Mouse (Mus musculus): Measurements from ENCODE around the gene Gja5. TPM values are rescaled to one million over a fixed set of nuclear protein-coding genes. Genes with fewer than 3 reads are reported as not detected.
A peak's percentile ranks its signal among the peaks of the same experiment; 100 is the strongest.

The Gja5 gene
- 3.7 and 4.8 TPM in 2 replicates for polyA plus RNA-seq (2015; fragmentation: Nextera tagmentation; extraction: Ambion mirVana)

DNA sequence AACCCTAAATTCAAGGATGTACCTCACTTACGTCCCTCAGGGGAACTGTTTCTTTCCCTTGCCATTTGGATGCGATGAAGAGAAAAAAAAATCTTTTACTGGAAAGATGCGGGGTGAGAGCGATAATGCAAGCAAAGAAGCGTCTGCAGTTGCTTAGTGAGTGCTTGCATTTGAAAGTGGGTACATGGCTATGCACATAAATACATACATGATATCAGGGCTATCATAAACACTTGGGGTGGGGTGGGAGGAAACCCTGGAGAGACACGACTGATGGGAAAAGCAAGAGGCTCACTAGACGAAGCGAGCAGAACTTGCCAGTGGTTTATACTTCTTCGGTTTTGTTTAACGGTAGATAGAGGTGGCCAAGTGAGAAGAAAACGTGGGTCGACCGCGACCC, at the start of gene Gja5:
Gja5 (plus strand) TSS at position 301 of the 400 bp plus-strand sequence.
- Histone ChIP-seq H3K36me3 (no peaks in the 10 kb centered on the region), H3K4me2 (peak within 1 kb of the TSS; percentile 82), H3K27ac (peak within 1 kb of the TSS; percentile 64), H3K9me3 (no peaks in the 10 kb centered on the region), H3K9ac (peak within 1 kb of the TSS; percentile 96), H3K4me3 (peak within 1 kb of the TSS; percentile 100), H3K27me3 (peaks cover 14% of the 10 kb centered on the region), H3K4me1 (replicated peaks) (peaks cover 17% of the 10 kb centered on the region)
- 14% methylated on average over 14 of the region's 14 CpGs for WGBS
- no peak; the same call in 1 of the 2 replicates for ATAC-seq (ENCODE audit: low FRiP score)

DNA sequence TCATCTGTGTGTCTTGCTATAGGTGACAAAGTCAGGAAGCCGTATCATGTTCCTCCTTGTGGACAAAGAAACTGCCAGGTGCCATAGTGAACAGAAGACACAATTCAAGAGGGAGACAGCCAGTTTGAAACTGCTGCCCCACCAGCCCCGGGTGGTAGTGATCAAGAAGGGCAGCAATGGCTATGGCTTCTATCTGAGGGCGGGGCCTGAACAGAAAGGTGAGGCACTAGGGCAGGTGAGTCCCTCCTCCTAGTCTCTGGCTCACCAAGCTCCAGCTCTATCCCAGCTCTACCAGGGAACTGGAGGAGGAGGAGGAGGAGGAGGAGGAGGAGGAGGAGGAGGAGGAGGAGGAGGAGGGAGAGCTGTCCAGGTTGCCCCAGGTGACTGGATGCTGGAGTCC, 48.7 kb upstream of the Gja5 start:
- no peak overlapping the region for H3K4me2 ChIP-seq
- no peaks in the 10 kb centered on the region for H3K4me1 ChIP-seq (replicated peaks)
- no peak overlapping the region for H3K27ac ChIP-seq
- H3K36me3 ChIP-seq = peaks cover 5% of the 10 kb centered on the region; the same call in 1 of the 2 replicates
- H3K9me3 ChIP-seq = no peaks in the 10 kb centered on the region
- no peaks in the 10 kb centered on the region for H3K27me3 ChIP-seq
- no peak overlapping the region for H3K9ac ChIP-seq
- H3K4me3 ChIP-seq = no peak overlapping the region
- ATAC-seq (ENCODE audit: low FRiP score) = no peak
- WGBS = 88% methylated on average over 3 of the region's 3 CpGs

DNA sequence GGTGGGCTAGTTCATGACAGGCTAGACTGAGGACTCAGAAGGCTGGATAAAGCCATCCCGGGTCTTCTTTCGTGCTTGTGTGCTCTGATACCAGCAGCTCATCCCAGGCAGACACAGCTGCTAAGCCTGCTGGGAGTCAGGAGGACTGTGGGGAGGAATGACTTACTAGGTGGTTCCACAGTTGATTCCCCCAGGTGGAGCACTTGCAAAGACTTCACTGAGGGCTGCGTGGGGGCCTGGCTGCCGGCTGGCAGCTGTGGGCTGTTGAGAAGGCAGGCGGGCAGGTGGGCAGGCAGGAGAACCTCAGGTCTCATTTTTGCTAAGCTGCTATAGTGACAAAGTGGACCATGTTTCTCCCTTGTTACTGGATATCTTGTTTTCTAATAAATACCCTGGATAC, 44.0 kb upstream of the Gja5 start:
- no peaks in the 10 kb centered on the region for H3K9me3 ChIP-seq
- H3K4me3 ChIP-seq = no peak overlapping the region
- H3K27me3 ChIP-seq = no peaks in the 10 kb centered on the region
- no peak overlapping the region for H3K4me2 ChIP-seq
- no peak overlapping the region for H3K9ac ChIP-seq
- H3K36me3 ChIP-seq = peaks cover 5% of the 10 kb centered on the region; the same call in 1 of the 2 replicates
- H3K4me1 ChIP-seq (replicated peaks) = no peaks in the 10 kb centered on the region
- H3K27ac ChIP-seq = no peak overlapping the region
- no peak for ATAC-seq (ENCODE audit: low FRiP score)
- 93% methylated on average over 5 of the region's 5 CpGs for WGBS

DNA sequence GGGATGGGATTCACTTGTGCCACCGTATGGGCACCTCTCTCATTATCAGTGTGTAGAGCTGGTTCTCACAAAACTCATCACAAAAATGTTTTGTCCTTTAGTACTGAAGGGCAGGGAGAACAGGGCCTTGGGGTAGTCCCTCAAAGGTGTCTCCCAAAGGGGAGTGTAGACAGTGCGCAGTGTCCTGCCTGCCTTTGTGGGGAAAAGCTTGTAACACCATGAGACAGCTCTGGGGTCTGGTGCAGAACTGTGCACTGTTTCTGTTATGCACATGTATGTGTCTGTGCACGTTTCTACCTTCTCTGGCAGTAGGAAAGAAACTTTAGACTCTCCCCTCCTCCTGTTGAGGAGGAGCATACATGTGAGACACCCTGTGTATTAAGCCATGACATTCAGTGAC, 36.6 kb upstream of the Gja5 start:
- 91% methylated on average over 3 of the region's 3 CpGs for WGBS
- Histone ChIP-seq H3K9ac (no peak overlapping the region), H3K4me1 (replicated peaks) (no peaks in the 10 kb centered on the region), H3K27me3 (no peaks in the 10 kb centered on the region), H3K36me3 (peaks cover 57% of the 10 kb centered on the region), H3K4me3 (no peak overlapping the region), H3K27ac (no peak overlapping the region), H3K9me3 (no peaks in the 10 kb centered on the region), H3K4me2 (no peak overlapping the region)
- ATAC-seq (ENCODE audit: low FRiP score) = no peak

DNA sequence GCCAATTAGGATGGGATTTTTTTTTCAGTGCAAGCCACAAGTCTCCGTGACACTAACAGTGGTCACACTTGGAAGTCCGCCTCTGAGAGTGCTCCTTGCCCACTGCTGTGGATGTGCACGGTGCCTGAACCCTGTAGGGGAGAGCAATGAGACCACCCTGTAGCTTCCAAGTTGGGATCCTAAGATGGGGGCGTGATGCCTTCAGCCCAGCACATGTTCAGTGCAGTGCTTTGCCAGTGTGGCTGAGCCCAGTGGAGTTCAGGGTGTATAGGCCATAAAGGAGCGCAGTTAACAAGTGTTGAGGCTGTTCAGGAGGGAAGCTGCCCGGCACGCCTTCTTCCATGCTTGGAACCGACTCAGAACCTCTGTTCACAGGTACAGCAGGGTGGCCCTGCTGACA, 35.9 kb upstream of the Gja5 start:
- Histone ChIP-seq H3K27ac (no peak overlapping the region), H3K9me3 (no peaks in the 10 kb centered on the region), H3K4me2 (no peak overlapping the region), H3K9ac (no peak overlapping the region), H3K27me3 (no peaks in the 10 kb centered on the region), H3K36me3 (peaks cover 64% of the 10 kb centered on the region), H3K4me1 (replicated peaks) (no peaks in the 10 kb centered on the region), H3K4me3 (no peak overlapping the region)
- WGBS = 95% methylated on average over 8 of the region's 8 CpGs
- no peak for ATAC-seq (ENCODE audit: low FRiP score)

DNA sequence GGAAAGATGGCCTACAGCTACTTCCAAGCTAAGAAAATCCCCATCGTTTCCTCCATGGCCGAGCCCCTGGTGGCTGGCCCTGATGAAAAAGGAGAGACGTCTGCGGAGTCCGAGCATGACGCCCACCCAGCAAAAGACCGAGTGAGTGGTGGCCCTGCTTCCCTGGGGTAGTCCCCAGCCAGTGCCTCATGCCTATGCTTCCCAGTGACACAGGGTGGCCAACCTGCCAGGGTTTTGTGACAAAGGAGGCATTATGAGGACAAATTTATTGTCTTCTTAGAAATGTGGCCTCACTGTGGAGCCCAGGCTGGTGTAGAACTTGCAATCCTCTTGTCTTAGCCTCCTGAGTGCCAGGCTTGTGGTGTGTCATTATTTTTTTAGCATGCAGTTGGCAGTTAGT, 35.4 kb upstream of the Gja5 start:
- H3K36me3 ChIP-seq = peaks cover 69% of the 10 kb centered on the region
- no peak overlapping the region for H3K4me3 ChIP-seq
- H3K27ac ChIP-seq = no peak overlapping the region
- WGBS = 89% methylated on average over 7 of the region's 7 CpGs
- no peaks in the 10 kb centered on the region for H3K27me3 ChIP-seq
- H3K4me1 ChIP-seq (replicated peaks) = no peaks in the 10 kb centered on the region
- ATAC-seq (ENCODE audit: low FRiP score) = no peak
- no peak overlapping the region for H3K4me2 ChIP-seq
- H3K9me3 ChIP-seq = no peaks in the 10 kb centered on the region
- no peak overlapping the region for H3K9ac ChIP-seq

DNA sequence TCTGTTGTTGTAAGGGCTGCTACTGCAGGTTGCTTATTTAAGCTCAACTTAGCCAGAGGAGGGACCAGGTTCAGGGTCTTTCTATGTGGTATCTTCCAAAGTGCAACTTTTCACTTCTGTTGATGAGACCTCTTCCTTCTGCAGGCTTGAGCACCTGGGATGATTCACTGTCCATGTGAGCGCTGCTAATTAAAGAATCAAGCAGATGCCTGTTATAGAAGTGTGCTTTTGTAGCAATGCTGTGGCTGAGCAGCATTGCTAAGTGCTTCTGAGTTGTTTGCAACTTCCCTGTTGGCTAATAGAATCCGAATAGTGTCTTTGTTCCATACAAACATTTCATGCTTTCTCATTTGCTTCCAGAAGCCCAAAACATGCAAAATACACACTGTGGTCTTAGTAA, 34.2 kb upstream of the Gja5 start:
- ATAC-seq (ENCODE audit: low FRiP score) = no peak
- Histone ChIP-seq H3K27ac (no peak overlapping the region), H3K4me2 (no peak overlapping the region), H3K4me3 (no peak overlapping the region), H3K9ac (no peak overlapping the region), H3K9me3 (no peaks in the 10 kb centered on the region), H3K4me1 (replicated peaks) (no peaks in the 10 kb centered on the region), H3K36me3 (peaks cover 80% of the 10 kb centered on the region), H3K27me3 (no peaks in the 10 kb centered on the region)
- 93% methylated on average over 2 of the region's 2 CpGs for WGBS

DNA sequence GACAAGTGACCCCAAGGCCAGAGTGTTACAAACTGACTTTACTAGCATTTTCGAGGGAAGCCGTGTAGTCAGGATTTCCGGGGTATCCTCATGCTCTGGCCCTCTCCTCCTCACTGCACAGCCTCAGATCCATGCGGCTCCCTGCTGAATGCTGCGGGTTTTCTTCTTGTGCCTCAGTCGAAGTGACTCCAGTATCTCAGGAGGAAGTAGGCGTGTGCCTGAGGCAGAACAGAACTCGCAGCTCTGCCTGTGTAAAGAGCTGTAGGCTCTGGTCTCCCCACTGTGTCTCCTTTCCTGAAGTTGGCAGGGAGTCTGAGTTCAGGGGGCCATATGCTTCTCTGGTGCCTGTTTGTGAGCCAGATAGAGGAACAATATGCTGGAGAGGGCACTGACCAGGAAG, 33.4 kb upstream of the Gja5 start:
- WGBS = 95% methylated on average over 8 of the region's 8 CpGs

DNA sequence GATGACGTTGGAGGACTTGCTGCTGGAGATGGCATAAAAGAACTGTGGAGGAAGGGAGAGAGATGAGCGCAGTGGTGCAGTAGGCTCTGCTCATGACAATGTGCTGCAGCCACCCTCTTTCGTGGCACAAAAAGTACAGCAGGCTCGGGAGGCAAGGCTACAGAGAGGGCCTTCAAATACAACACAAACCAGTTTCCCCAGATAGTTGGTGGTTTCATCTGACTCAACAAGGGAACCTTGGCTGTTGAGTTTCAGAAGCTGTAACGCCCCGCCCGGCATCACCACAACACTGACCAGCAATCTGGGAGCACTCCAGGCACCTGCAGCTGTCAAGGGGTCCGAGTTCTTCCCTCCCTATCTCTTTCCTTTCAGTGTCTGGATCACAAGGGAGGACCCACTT, 32.0 kb upstream of the Gja5 start:
- WGBS = 97% methylated on average over 8 of the region's 8 CpGs
- Histone ChIP-seq H3K27ac (no peak overlapping the region), H3K9ac (no peak overlapping the region), H3K4me3 (no peak overlapping the region), H3K36me3 (peaks cover 92% of the 10 kb centered on the region), H3K4me2 (no peak overlapping the region), H3K4me1 (replicated peaks) (no peaks in the 10 kb centered on the region), H3K27me3 (no peaks in the 10 kb centered on the region), H3K9me3 (no peaks in the 10 kb centered on the region)
- no peak for ATAC-seq (ENCODE audit: low FRiP score)

More for the DNA sequence above, 33.4 kb upstream of the Gja5 start:
- Histone ChIP-seq H3K9me3 (no peaks in the 10 kb centered on the region), H3K27me3 (no peaks in the 10 kb centered on the region), H3K27ac (no peak overlapping the region), H3K9ac (no peak overlapping the region), H3K4me3 (no peak overlapping the region), H3K4me2 (no peak overlapping the region), H3K4me1 (replicated peaks) (no peaks in the 10 kb centered on the region), H3K36me3 (peaks cover 87% of the 10 kb centered on the region)
- ATAC-seq (ENCODE audit: low FRiP score) = no peak

DNA sequence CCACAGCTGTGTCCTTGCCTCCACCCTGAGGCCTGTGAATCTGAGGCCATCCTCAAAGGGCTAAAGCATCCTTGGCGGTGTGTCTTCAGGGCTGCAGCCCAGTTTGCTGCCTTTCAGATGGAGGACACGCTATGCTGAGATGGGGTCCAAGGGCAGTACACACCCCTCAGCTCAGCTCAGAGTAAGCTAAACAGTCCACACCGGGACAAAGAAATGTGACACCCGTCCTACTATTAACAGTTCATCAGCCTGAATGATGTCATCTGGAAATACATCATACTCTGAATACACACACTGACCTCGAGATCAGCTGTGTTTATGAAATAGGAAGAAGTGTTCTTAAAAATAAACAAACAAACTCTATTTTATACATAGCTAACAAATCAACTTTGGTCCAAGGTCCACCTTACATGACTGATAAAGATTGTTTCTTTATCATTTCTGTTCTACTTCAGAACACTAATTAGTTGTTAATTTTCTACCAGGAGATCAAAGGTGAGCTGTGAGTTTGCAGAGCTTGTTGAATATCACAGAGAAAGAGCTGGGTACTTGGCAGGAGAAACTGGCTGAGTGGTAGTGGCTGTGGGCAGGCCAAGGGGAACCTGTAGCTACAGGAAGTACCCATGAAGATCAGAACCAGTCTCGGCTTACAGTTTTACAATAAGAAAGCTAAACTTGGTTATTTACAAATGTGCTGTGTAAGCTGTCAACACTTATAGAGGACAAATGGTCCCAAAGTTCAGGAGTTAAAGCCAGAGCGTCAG, 29.5 kb upstream of the Gja5 start:
- Histone ChIP-seq H3K4me3 (no peak overlapping the region), H3K9ac (no peak overlapping the region), H3K4me1 (replicated peaks) (no peaks in the 10 kb centered on the region), H3K27ac (no peak overlapping the region), H3K27me3 (no peaks in the 10 kb centered on the region), H3K36me3 (peaks cover 89% of the 10 kb centered on the region), H3K4me2 (no peak overlapping the region), H3K9me3 (no peaks in the 10 kb centered on the region)
- WGBS = 91% methylated on average over 7 of the region's 7 CpGs
- ATAC-seq (ENCODE audit: low FRiP score) = no peak

DNA sequence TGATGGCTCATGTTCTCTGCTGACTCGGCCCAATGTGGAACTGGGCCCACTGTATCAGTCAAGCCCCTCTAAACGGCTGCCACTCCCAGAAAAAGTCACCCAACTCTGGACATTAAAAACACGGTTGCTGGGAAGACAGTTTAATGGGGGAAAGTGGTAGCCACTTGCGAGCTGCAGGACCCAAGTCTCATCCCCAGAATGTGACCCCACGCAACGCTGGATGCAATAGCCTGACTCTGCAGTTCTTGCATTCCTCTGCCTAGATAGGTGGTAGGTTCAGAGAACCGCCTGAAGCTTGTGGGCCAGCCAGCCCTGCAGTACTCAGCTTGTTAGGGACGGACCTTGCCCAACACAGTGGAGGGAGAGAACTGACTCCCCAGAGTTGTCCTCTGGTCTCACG, 25.0 kb upstream of the Gja5 start:
- no peaks in the 10 kb centered on the region for H3K27me3 ChIP-seq
- H3K36me3 ChIP-seq = peaks cover 85% of the 10 kb centered on the region

DNA sequence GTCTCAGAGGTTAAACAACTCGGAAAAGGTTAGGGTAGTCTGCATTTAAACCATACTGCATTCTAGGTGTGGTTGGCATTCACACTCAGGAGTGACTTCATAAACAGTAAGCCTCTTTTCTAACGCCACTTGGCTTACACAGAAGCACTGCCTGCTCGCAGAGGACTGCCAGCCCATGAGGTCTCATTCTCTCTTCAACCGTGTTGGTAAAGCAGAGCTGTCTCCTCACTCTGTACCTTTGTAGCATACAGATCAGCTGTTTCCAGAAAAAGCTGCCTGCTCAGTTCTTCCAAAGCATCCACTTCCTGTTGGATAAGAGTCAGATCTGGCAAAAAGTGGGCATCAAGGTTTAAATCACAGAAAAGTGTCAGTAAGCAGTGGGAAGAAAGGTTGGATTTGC, 24.1 kb upstream of the Gja5 start:
- ATAC-seq (ENCODE audit: low FRiP score) = no peak
- WGBS = 92% methylated on average over 4 of the region's 4 CpGs
- H3K36me3 ChIP-seq = peaks cover 82% of the 10 kb centered on the region

More for the DNA sequence above, 25.0 kb upstream of the Gja5 start:
- H3K4me1 ChIP-seq (replicated peaks) = no peaks in the 10 kb centered on the region
- 92% methylated on average over 9 of the region's 9 CpGs for WGBS
- no peak overlapping the region for H3K9ac ChIP-seq
- H3K9me3 ChIP-seq = no peaks in the 10 kb centered on the region
- H3K27ac ChIP-seq = no peak overlapping the region
- H3K4me3 ChIP-seq = no peak overlapping the region
- no peak for ATAC-seq (ENCODE audit: low FRiP score)
- no peak overlapping the region for H3K4me2 ChIP-seq

DNA sequence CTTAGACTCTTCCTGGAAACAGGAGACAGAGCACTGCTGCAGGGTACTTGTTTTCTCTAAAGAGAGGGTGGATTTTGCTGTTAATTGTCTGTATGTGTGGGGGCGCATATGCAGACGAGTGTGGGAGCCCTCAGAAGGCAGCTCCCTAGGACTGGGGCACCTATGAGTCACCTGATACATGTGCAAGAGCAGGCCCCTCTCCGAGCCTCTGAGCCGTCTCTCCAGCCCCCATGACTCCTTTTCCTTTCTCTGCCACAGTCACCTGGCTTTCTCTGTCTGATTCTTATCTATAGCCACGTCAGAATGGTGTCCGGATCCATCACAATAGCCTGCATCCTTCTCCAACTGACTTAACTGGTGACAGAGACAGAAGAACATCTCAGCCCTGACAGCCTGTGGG, 22.9 kb upstream of the Gja5 start:
- Histone ChIP-seq H3K4me1 (replicated peaks) (no peaks in the 10 kb centered on the region), H3K4me3 (no peak overlapping the region), H3K9ac (no peak overlapping the region), H3K27me3 (no peaks in the 10 kb centered on the region), H3K9me3 (no peaks in the 10 kb centered on the region), H3K4me2 (no peak overlapping the region), H3K36me3 (peaks cover 83% of the 10 kb centered on the region), H3K27ac (no peak overlapping the region)
- 82% methylated on average over 6 of the region's 6 CpGs for WGBS
- ATAC-seq (ENCODE audit: low FRiP score) = no peak

More for the DNA sequence above, 24.1 kb upstream of the Gja5 start:
- H3K27ac ChIP-seq = no peak overlapping the region
- H3K4me2 ChIP-seq = no peak overlapping the region
- H3K27me3 ChIP-seq = no peaks in the 10 kb centered on the region
- no peak overlapping the region for H3K4me3 ChIP-seq
- no peak overlapping the region for H3K9ac ChIP-seq
- no peaks in the 10 kb centered on the region for H3K4me1 ChIP-seq (replicated peaks)
- no peaks in the 10 kb centered on the region for H3K9me3 ChIP-seq

Data from hindbrain, embryonic 13.5 days (tissue).